Mouse (Mus musculus) brain, embryonic 14.5 days (tissue): Measurements from ENCODE around the gene Gm13212.

Experiments
- CTCF ChIP-seq: fragments of 200-500 bp; IDR thresholded peaks from 2 replicates; pipeline ENCODE4 v1.5.1; 2012; ENCODE audit warnings: inconsistent platforms, mild to moderate bottlenecking, moderate library complexity, borderline replicate concordance; ENCODE audit not compliant: insufficient read depth, insufficient read length; ENCODE audit errors: extremely low read depth
- POLR2A ChIP-seq: fragments of 200-500 bp; IDR thresholded peaks from 2 replicates; pipeline ENCODE4 v1.6.1; 2012; ENCODE audit warnings: mild to moderate bottlenecking, inconsistent platforms, borderline replicate concordance; ENCODE audit not compliant: poor library complexity, insufficient read depth, insufficient read length, severe bottlenecking; ENCODE audit errors: extremely low read depth

GRCm38 (mm10) chr4:145559505-145560099 lies 25.4 kb upstream of the Gm13212 start:
- no peak for TF ChIP-seq CTCF
- no peak for TF ChIP-seq POLR2A
